Mouse (Mus musculus): ENCODE data around the gene Tln2. TPM values are rescaled to one million over a fixed set of nuclear protein-coding genes. Genes with fewer than 3 reads are reported as not detected.

Tln2 gene
- total and polyA plus RNA-seq, 2 experiments from 2014 or later: 59.3 to 71.1 TPM

DNA sequence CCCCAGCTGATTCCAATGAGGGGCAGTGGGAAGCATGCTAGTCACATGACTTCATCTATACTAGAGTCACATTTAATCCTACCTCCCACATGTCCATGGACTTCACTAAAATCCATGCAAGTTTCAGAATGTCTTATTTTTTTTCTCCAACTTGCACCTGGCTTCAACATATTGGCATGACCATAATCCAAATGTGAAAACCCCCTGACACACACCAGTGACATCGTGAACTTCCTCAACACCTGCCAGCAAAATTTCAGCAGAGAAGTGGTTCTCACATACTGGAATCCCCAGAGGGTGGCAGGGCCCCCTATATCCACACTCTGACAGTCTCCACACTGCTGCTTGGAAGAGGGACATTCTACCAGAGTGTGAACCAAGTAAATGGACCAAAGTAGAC lies 57.7 kb downstream of the Tln2 start:
- Histone ChIP-seq H3K27me3 (ENCODE audit: insufficient read depth, low read length) (no peaks in the 10 kb centered on the region), H3K4me1 (ENCODE audit: insufficient read depth, low read length) (peaks cover 5% of the 10 kb centered on the region; the same call in 1 of the 2 replicates), H3K9me3 (ENCODE audit: low read length) (no peaks in the 10 kb centered on the region), H3K36me3 (ENCODE audit: insufficient read depth, low read length) (no peaks in the 10 kb centered on the region), H3K27ac (no peak overlapping the region), H3K4me3 (ENCODE audit: low read length) (no peak overlapping the region), H3K9ac (replicated peaks; ENCODE audit: low read length) (no peak overlapping the region), H3K4me2 (ENCODE audit: low read depth, low read length) (no peak overlapping the region)
- DNase-seq (ENCODE audit: low spot score): no peak
- WGBS: 79% methylated on average over 1 of the region's 1 CpGs
- ATAC-seq: no peak
- TF ChIP-seq CTCF (IDR thresholded peaks at IDR 0.05; ENCODE audit: low read depth): no peak

DNA sequence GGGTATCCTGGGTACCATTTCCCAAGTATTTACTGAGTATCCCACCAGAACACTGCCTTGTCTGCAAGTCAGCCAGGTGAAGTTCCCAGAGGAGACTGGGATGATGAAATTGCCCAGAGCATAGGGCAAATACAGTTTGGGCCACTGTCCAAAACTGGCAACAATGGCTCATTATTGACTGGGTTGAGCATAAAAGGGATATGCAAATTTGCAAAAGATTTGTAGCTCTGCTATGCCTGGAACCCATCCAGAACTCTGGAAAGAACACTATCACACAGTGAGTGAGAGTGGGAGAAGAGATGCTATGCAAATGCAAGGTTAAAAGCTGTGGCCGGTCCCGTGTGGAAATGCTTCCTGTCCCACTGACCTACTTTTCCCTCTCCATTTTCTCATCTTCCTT lies 63.1 kb downstream of the Tln2 start:
- peak; percentile 61; the same call in 1 of the 2 replicates for ATAC-seq
- no peak for TF ChIP-seq CTCF (IDR thresholded peaks at IDR 0.05; ENCODE audit: low read depth)
- peak overlapping the region; percentile 36 for H3K27ac ChIP-seq
- H3K27me3 ChIP-seq (ENCODE audit: insufficient read depth, low read length): no peaks in the 10 kb centered on the region
- no peak overlapping the region for H3K4me2 ChIP-seq (ENCODE audit: low read depth, low read length)
- no peaks in the 10 kb centered on the region for H3K9me3 ChIP-seq (ENCODE audit: low read length)
- H3K36me3 ChIP-seq (ENCODE audit: insufficient read depth, low read length): no peaks in the 10 kb centered on the region
- peaks cover 9% of the 10 kb centered on the region for H3K4me1 ChIP-seq (ENCODE audit: insufficient read depth, low read length)
- H3K9ac ChIP-seq (replicated peaks; ENCODE audit: low read length): no peak overlapping the region
- DNase-seq (ENCODE audit: low spot score): peak; percentile 63
- 18% methylated on average over 2 of the region's 2 CpGs for WGBS
- H3K4me3 ChIP-seq (ENCODE audit: low read length): no peak overlapping the region

DNA sequence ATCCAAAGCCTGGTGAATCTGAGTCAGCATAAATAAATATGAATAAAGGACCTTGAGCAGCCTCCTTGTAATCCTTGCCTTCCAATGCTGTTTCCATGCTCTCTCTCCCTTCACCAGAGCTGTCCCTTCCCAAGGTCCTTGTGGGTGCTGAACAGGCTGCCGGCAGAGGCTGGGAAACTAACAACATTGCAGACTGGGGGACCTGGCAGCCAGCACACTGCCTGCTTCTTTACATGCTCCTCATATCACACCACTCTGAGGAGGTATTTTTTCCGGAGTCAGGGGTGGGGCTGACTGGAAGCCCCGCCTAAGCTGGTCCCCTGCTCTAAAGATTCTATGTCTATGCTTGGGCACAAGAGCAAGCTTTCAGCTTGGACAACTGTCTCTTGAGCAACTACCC lies 64.2 kb downstream of the Tln2 start:
- DNase-seq (ENCODE audit: low spot score): no peak
- peaks cover 9% of the 10 kb centered on the region for H3K4me1 ChIP-seq (ENCODE audit: insufficient read depth, low read length)
- no peak for TF ChIP-seq CTCF (IDR thresholded peaks at IDR 0.05; ENCODE audit: low read depth)
- no peaks in the 10 kb centered on the region for H3K36me3 ChIP-seq (ENCODE audit: insufficient read depth, low read length)
- no peak overlapping the region for H3K4me2 ChIP-seq (ENCODE audit: low read depth, low read length)
- H3K4me3 ChIP-seq (ENCODE audit: low read length): no peak overlapping the region
- H3K27ac ChIP-seq: peak overlapping the region; percentile 41; the same call in 1 of the 2 replicates
- no peak overlapping the region for H3K9ac ChIP-seq (replicated peaks; ENCODE audit: low read length)
- ATAC-seq: no peak
- 41% methylated on average over 3 of the region's 3 CpGs for WGBS
- H3K9me3 ChIP-seq (ENCODE audit: low read length): no peaks in the 10 kb centered on the region
- H3K27me3 ChIP-seq (ENCODE audit: insufficient read depth, low read length): no peaks in the 10 kb centered on the region

DNA sequence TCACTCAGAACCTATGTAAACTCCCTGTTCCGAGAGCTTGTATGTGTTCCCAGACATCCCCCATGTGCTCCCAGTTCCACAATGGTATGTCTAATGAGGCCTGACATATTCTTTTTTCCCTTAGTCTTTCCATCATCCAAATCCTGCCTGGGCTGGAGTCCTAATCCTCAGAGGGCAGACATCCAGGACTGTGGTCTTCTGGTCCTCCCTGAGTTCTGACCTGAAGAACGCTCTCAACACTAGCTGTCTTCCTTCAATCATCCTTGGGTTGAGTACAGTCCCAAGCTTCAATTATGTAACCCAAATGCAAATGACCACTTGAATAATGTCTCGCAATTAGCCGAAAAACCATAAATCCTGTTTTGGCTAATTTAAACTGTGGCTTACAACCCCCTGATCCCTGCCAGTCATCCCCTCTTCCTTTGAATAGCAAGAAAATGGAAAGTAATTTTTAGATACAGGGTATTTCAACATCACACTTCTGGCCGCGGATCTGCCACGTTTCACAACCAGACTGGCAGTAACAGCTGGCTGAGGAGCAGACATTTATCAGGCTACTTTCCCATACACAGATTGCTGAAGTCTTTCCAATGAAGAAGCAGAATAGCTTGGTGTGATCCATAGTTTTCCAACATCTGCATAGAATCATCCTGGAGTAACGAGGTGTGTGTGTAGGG lies 65.5 kb downstream of the Tln2 start:
- DNase-seq (ENCODE audit: low spot score) (no peak), ATAC-seq (no peak)
- TF ChIP-seq CTCF (IDR thresholded peaks at IDR 0.05; ENCODE audit: low read depth): no peak
- Histone ChIP-seq H3K27me3 (ENCODE audit: insufficient read depth, low read length) (no peaks in the 10 kb centered on the region), H3K9me3 (ENCODE audit: low read length) (no peaks in the 10 kb centered on the region), H3K27ac (no peak overlapping the region), H3K4me1 (ENCODE audit: insufficient read depth, low read length) (peaks cover 9% of the 10 kb centered on the region), H3K4me2 (ENCODE audit: low read depth, low read length) (no peak overlapping the region), H3K36me3 (ENCODE audit: insufficient read depth, low read length) (no peaks in the 10 kb centered on the region), H3K9ac (replicated peaks; ENCODE audit: low read length) (no peak overlapping the region), H3K4me3 (ENCODE audit: low read length) (no peak overlapping the region)
- WGBS: 76% methylated on average over 8 of the region's 8 CpGs

DNA sequence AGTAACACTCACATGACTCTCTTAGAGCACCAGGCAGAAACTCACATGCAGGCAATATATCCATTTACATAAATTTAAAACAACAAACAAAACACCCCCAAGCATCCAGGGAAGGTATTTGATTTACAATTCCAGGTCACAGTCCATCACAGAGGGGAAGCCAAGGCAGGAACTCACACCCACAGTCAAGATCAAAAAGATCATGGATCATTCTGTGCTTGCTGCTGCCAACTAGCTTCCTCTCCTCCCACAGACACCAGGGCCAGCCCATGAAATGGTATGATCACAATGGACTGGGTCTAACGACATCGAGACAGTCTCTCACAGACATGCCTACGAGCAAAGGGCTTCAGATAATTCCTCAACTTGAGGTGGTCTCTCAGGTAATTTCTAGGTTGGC lies 70.1 kb downstream of the Tln2 start:
- no peaks in the 10 kb centered on the region for H3K9me3 ChIP-seq (ENCODE audit: low read length)

DNA sequence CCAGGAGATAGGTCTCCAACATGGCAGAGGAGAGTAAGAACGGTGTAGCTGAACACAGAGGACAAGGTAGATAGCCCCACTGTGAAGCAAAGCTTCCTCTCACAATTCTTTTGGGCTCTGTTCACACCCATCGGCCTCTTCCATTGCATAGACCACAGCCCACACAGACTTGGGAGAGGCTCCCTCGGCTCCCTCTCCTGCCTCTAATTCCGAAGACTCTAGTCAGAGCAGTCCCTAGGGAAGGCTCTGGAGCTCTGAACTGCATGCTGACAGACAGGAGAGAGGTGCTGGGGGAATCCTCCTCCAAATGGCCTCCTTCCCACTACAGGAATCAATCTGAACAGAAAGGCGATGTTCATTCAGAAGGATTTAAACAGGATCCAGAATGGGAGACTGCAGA lies 72.9 kb downstream of the Tln2 start:
- Histone ChIP-seq H3K4me3 (ENCODE audit: low read length) (no peak overlapping the region), H3K27ac (no peak overlapping the region), H3K36me3 (ENCODE audit: insufficient read depth, low read length) (no peaks in the 10 kb centered on the region), H3K9ac (replicated peaks; ENCODE audit: low read length) (no peak overlapping the region), H3K4me1 (ENCODE audit: insufficient read depth, low read length) (no peaks in the 10 kb centered on the region), H3K9me3 (ENCODE audit: low read length) (no peaks in the 10 kb centered on the region), H3K4me2 (ENCODE audit: low read depth, low read length) (no peak overlapping the region), H3K27me3 (ENCODE audit: insufficient read depth, low read length) (no peaks in the 10 kb centered on the region)
- ATAC-seq (no peak), DNase-seq (ENCODE audit: low spot score) (no peak)
- TF ChIP-seq CTCF (IDR thresholded peaks at IDR 0.05; ENCODE audit: low read depth): no peak
- WGBS: 71% methylated on average over 5 of the region's 5 CpGs

More for the DNA sequence above, 70.1 kb downstream of the Tln2 start:
- no peak for DNase-seq (ENCODE audit: low spot score)
- no peak for TF ChIP-seq CTCF (IDR thresholded peaks at IDR 0.05; ENCODE audit: low read depth)
- Histone ChIP-seq H3K36me3 (ENCODE audit: insufficient read depth, low read length) (no peaks in the 10 kb centered on the region), H3K4me1 (ENCODE audit: insufficient read depth, low read length) (no peaks in the 10 kb centered on the region), H3K27me3 (ENCODE audit: insufficient read depth, low read length) (no peaks in the 10 kb centered on the region), H3K4me2 (ENCODE audit: low read depth, low read length) (no peak overlapping the region), H3K4me3 (ENCODE audit: low read length) (no peak overlapping the region), H3K27ac (no peak overlapping the region), H3K9ac (replicated peaks; ENCODE audit: low read length) (no peak overlapping the region)
- 79% methylated on average over 3 of the region's 3 CpGs for WGBS
- no peak for ATAC-seq

Measured in hindbrain, postnatal 0 days (tissue).